Mouse (Mus musculus): ENCODE measurements around the gene Lrrc32.

The Lrrc32 gene

GRCm38 (mm10) chr7:98489131-98489530 lies at the start of gene Lrrc32:
Gene Lrrc32, plus strand, starts transcription at chr7:98489283.
- DNase-seq (ENCODE audit: low spot score), result no peak

DNA sequence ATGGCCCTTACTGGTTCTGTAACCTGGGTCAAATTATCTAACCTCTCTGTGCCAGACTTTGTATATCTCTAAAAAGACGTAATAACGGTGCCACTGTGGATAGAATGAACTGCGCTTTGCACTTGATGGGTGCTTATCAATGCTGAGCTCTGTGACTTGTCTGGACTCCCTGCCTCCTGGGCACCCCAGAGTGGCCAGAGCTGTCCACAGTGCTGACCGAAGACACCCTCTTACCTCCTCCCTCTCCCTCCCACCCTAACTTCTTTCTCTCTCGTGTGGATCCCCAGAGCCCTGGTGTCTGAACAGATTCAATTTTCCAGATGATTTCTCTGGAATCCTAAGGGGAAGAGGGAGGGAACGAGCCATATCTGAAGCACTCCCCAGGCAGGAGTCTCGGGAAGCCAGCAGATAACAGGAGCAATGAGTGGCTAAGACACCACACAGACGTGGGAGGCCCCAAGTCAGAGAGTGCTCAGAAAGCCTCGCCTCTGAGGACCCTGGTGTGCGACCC lies 49.1 kb upstream of the Lrrc32 start, which contains the start of gene Gucy2d:
Gene Gucy2d, plus strand, starts transcription at position 461 of the 511 bp plus-strand sequence.
- DNase-seq (ENCODE audit: low spot score), result no peak

- DNase-seq (ENCODE audit: low spot score), result no peak
These were observed 42.2 kb upstream of the Lrrc32 start for GRCm38 (mm10) chr7:98446873-98447272.

DNA sequence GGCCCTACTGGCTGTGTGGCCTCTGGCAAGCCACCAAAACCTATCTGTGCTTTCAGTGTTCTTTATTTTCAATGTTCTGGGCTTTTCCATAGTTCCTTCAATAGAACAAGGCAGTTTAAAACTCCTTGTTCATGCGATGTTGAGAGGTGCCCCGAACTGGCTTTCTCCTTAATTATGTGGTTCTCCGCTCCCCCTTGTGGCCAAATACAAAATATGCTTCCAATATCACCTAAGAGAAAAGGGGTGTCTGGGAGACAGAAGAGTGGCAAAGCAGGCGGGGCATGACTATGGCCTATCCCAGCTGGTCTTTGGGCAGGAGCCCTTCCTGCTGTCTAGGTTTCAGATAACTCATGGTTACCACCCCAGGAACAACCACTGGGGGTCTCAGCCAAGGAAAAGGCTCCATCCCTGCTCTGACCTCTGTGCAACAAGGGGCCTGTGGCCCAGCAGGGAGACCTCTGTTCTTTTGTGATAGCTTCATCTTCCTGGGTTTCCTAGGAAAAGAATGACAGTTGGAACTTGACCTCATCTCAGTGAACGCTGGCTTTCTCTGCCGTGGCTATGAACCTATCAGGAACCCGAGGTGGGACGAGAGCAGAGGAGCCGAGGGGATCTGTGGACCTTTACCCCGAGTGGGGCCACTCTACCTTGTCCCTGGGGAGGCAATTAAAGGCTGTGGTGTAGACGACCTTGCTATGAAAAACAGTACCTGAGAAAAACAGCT lies 41.3 kb upstream of the Lrrc32 start:
- no peak for DNase-seq (ENCODE audit: low spot score)

DNA sequence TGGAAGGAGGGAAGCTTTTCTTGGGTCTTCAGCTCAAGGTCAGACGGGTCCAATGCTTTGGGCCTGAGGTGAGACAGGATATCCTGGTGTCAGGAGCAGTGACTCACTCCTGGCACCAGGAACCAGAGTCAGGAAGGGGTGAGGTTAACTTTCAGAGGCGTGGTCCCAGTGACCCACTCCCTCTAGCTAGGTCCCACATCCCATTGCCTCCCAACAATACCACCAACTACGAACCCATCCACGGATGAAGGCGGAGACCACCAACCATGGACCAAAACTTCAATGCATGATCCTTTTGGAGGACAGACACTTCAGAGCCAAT lies 40.8 kb upstream of the Lrrc32 start:
- DNase-seq (ENCODE audit: low spot score), result no peak

- no peak for DNase-seq (ENCODE audit: low spot score)
These were observed 39.4 kb upstream of the Lrrc32 start for GRCm38 (mm10) chr7:98449696-98450095.

GRCm38 (mm10) chr7:98454397-98455120 lies 34.5 kb upstream of the Lrrc32 start:
- no peak for DNase-seq (ENCODE audit: low spot score)

- DNase-seq (ENCODE audit: low spot score), result no peak
These were observed 28.8 kb upstream of the Lrrc32 start for GRCm38 (mm10) chr7:98460319-98460718.

DNA sequence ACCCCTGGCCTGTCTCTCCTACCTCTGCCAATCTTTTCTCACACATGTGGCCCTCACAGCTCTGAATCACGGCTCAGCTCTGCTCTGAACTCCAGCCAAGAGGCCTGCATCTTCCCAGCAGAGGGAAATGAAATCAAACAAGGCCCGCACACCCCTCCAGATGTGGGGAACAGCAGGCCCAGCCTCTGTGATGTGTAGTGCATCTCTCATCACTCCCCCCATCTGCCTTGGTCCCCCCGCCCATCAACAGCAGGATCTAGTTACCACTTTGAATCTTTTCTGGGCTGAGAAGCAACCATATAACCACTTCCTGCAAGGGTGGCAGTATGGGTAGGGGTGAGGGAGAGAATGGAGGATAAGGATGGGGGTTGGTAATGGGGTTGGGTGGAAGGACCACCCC lies 20.0 kb upstream of the Lrrc32 start:
- no peak for DNase-seq (ENCODE audit: low spot score)

DNA sequence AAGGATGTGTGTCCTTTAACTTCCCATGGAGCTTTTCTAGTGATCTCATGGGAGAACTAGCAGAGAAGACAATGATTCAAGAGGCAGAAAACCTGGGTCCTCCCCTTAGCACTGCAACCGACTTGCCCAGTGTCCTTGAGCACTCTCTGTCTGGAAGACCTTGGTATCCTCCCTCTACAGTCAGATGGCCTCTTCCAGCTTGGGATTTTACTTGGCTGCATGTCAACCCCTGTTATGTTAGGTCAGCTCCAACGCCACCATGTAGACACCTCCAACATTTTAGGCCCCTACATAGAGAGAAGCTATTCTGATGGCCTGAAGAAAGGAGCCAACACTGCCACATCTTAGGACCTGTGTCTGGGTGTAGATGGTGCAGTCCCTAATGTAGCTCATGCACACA lies 16.6 kb upstream of the Lrrc32 start:
- no peak for DNase-seq (ENCODE audit: low spot score)

GRCm38 (mm10) chr7:98474558-98474957 lies 14.5 kb upstream of the Lrrc32 start:
- DNase-seq (ENCODE audit: low spot score), result no peak

DNA sequence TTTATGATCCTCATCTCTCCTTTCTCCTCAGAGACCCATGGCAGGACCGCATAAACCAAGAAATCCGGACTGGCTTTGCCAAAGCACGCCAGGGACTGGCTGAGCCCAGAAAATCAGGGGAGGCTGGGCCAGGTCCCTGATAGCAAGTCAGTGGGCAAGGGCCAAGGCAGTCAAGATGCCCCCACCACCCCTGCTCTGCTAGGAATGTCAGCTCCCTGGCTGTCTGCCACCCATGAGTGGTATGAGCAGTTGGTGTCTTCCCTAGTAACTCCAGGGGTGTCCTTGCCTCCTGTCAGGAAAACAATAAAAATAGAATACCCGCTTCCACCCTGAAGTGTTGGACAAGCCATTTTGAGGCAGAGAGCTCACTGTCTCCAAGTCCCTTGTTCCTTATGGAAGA lies 11.9 kb upstream of the Lrrc32 start:
- DNase-seq (ENCODE audit: low spot score), result no peak

GRCm38 (mm10) chr7:98480481-98480880 lies 8.6 kb upstream of the Lrrc32 start:
- DNase-seq (ENCODE audit: low spot score), result no peak

GRCm38 (mm10) chr7:98481066-98481734 lies 7.9 kb upstream of the Lrrc32 start:
- DNase-seq (ENCODE audit: low spot score), result peak; percentile 19

DNA sequence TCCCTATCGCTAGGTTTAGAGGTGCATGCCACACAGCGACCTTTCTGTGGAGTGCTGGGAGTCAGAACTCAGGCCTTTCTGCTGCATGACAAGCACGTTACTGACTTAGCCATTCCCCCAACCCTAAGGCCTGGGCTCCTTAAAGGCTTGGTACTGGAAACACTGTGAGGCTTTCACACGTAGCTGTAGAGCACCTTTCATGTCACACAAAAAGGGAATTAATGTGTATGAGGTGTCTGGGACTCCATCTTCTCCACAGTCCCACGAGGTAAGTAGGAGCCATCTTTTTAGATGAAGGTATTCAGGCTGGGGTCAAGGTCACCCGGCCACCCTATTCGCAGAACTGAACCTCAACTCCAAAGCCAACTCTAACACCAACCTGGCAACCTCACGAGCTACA lies 7.2 kb upstream of the Lrrc32 start:
- DNase-seq (ENCODE audit: low spot score), result no peak

DNA sequence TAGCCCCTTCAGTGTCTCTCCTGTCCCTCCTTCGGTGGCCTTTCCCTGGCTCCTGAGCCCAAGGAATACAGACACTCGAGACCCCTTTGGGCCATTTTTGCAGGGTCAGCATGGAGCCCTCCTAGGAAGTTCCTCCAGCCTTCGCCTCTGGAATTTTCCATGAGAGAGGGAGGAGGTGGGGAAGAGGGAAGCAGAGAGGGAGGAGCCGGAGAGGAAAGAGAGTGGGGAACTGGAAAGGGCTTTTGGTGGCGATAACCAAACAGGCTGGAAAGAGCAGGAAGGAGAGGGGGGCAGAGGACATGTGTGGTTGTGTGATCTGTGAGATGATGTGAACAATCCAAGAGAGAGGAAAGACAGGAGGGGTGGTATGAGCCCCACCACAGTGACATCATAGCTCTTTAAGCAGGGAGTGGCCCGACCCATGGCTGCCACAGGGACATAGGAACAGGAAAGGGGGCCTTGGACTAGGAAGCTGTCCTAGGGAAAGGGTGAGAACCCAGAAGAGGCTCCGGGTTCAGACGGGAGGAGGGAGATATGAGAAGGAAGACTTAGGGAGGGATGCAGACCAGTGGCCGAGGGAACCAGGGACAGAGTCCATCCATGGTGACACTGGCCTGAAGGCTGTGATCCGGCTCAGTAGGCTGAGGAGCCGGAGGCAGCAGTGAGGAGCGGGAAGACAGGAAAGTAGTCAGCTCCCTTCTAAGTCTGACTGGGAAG lies 6.4 kb upstream of the Lrrc32 start:
- DNase-seq (ENCODE audit: low spot score), result no peak

- no peak for DNase-seq (ENCODE audit: low spot score)
These were observed 5.8 kb upstream of the Lrrc32 start for GRCm38 (mm10) chr7:98483268-98483607.

DNA sequence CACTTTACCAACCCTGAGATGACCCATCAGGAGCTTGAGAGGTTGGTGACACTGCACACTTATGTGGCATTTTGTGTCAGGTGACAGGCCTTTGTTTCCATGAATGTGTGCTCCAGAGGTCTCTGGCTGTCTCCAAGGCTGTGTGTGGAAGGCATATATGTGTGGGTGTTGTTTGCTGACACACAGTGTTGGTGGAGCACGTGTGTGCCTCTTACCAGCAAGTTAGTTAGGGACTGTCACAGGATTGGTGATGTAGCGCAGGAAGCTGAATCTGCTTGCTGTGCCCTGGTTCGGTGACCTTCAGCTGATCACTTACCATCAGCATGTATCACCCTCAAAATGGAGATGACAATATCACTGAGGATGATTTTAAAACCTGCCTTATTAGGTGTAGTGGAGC lies 4.2 kb upstream of the Lrrc32 start:
- DNase-seq (ENCODE audit: low spot score), result no peak

GRCm38 (mm10) chr7:98485508-98485907 lies 3.6 kb upstream of the Lrrc32 start:
- DNase-seq (ENCODE audit: low spot score), result no peak

DNA sequence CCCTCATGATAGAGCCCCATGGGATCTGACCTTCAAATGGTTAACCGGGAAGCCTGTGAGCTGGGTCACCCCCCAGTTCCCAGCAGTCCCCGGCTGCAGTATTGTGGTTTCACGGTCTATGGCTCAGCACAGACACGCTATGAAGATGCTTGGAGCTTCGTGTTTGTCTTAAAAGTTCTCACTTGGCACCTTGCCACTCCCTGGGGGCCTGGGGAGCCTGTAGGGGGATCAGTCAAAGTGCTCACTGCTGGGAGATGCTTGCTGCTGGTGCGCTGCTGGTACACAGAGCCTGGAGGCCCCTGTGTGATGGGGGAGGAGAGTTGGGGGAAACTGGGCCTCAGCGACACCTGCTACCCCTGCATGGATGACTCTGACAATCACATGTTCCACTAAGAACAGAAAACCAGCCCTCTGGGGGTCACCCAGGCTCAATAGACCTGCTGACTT lies 2.6 kb upstream of the Lrrc32 start:
- DNase-seq (ENCODE audit: low spot score), result peak; percentile 11

- DNase-seq (ENCODE audit: low spot score), result no peak
These were observed 1.7 kb upstream of the Lrrc32 start for GRCm38 (mm10) chr7:98487202-98487980.
